Mouse (Mus musculus) naive thymus-derived CD4-positive, alpha-beta T cell, adult 5 months (primary cell): ENCODE results near the gene Kcnj4. TPM values are rescaled to one million over a fixed set of nuclear protein-coding genes. Genes with fewer than 3 reads are reported as not detected.

Experiments used
- polyA plus RNA-seq: library from polyadenylated mRNA; unstranded; fragments of 100-300 nt; shearing (Covaris generic); gene quantifications from one replicate; pipeline ENCODE4 v1.2.1, GENCODE M21; 2017

Gene Kcnj4
- not detected for polyA plus RNA-seq

DNA sequence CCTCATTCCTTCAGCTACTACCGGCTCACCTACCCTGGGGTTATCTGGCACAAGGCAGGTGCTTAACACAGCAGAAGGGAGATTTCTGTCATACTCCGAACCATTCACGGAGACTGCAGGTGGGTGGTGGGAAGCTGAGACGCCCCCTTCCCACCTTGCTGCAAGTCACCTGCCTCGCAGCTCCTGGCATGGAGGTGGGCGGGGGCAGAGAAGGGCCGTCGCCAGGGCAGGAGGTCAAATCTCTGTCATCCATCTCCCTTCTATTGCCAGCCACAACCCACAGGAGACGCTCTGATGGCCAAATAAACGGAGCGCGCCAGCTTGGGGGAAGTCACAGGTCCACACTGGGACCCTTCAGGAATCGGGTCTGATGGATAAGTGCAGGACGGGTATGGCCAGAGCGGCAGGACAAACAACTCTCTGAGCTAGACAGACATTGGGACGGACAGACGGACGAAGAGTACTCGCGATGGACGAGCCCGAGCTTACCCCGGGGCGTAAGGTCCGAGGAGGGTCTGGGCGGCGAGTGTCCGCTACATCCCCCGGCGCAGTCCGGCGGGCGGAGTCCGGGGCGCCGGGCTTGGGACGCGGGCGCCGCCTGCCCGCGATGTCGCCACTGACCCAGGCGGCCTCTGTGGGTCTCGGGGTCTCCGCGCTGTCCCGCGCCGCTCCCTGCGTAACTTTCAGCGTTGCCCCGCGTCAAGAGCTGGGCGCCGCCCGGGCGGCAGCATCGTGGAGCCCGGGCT lies at the start of gene Kcnj4:
Kcnj4 (minus strand) TSS at position 535 of the 746 bp plus-strand sequence.

DNA sequence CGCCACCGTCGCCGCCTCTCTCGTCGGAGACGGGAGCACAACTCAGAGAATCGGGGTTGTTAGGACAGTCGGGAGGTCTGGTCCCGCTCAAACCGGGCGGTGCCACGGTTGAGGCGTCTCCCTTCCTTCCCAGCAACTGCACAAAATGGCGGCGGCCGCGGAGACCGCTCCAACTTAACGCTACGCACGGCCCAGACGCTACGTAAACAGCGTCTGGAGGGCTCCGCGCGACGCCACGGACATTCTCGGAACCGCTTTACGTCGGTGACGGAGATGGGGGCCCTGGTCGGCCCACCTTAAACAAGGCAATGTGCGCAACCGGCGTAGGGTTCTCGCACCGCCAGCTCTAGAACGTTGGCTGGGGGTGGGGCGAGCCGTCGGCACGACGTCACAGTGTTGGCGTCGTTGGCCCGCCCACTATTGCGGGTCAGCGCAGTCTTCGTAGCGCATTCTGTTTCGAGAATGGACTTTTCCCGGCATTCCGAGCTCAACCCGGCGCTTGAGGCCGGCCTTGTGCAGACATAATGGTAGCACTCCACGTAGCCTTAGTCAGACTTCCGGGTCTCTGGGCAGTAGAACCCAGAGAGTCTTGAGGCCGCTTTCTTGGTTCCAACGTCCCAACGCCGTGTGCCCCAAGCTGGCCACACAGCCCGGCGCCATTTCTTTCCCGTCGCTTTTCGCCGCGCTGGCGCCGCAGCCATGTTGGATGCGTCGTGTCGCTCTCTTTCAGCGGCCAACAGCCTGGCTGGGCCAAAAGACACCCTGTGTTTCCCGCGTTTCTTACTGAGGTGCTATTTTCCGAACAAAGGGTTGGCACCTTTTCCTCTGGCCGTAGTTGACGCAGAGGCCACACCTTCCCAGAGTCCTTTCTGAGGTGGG lies 41.6 kb upstream of the Kcnj4 start, which contains the start of gene Ddx17:
Ddx17 (minus strand) TSS at position 332 of the 879 bp plus-strand sequence.

DNA sequence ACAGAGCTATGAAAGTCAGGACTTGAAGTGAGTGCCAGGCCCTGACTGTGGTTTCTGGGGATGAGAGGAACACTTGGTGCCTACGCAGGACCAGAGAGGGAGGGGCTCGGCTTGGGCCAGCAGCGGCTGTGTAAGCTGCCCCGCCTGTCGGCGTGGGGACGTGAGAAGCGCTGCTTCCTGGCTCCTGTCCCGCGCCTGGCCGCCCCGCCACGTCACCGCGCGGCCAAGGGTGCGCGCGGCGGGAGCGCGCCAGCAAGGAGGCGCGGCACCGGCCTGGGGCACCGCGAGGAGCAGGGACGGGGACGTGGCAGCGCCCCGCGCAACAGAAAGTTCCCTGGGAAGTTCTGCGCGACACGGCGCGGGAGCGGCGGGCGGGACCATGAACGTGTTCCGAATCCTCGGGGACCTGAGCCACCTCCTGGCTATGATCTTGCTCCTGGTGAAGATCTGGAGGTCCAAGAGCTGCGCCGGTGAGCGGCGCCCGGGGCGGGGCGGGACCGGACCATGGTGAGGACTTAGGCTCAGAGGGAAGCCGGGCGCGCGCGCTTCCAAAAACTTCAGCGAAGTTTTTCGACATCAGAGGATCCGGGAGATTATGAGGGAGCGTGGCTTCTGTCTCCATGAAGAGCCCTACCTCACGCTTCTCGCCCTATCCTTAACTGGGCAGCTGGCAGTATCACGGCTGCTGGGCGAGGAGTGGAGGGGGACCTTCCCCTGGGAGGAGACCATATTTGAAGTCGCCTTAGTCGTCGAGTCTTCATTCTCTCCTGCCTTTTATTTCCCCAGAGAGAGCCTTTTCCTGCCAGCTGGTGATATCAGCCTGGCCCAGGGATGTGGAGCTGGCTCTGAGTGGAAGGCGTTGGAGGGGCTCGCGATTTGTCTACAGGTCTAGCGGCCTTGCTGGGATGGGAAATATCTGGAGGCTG lies 11.4 kb upstream of the Kcnj4 start, which contains the start of gene Kdelr3:
Kdelr3 (plus strand) TSS at position 241 of the 926 bp plus-strand sequence.

DNA sequence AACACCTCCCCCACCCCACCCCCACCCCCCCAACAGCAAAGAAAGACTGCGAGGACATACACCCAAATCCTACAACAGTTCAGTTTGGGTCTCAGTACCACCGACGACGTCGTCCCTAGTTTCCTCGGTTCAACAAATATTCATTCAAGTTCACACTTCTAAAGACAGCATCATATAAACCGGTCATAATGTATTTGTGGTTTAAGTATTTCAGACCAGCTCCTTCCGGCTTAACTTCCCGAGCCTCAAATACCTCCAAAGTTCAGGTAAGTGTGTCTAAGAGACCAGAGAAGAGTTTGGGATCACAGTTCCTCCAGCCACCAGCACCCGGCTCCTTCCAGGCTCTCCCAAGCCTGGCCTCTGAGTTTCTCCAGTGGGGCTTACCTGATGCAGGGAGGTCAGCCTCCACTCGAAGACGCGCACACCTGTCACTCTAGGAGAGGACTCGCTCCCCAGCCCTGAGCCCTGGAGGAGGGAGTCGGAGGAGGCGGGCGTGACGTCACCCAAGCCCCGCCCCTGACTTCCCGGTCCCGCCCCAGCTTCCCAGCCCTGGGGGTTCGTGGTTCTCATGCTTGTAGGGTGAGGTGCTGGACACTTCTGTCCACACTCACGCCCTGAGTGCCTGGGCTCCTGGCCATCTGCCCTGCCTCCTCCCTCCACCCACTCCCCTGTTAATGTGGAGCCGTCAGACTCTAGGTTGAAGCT lies 49.8 kb downstream of the Kcnj4 start, which contains the start of gene Csnk1e:
Csnk1e (minus strand) TSS at position 461 of the 705 bp plus-strand sequence.

Other genes starting within 250 kb of the Kcnj4 start
- 1.7 TPM for gene Baiap2l2, start 219.7 kb downstream of the Kcnj4 start, polyA plus RNA-seq
- gene Pla2g6, start 176.9 kb downstream of the Kcnj4 start, polyA plus RNA-seq, result 7.2 TPM
- gene Maff, start 158.6 kb downstream of the Kcnj4 start, polyA plus RNA-seq, result 31.6 TPM
- gene Tmem184b, start 101.7 kb downstream of the Kcnj4 start, polyA plus RNA-seq, result 47.5 TPM
- 105 TPM for gene Csnk1e, start 49.7 kb downstream of the Kcnj4 start, polyA plus RNA-seq
- gene Kdelr3, start 11.2 kb upstream of the Kcnj4 start, polyA plus RNA-seq, result not detected
- gene Ddx17, start 41.5 kb upstream of the Kcnj4 start, polyA plus RNA-seq, result 22.4 TPM
- not detected for gene Dmc1, start 99.9 kb upstream of the Kcnj4 start, polyA plus RNA-seq
- not detected for gene Fam227a, start 153.7 kb upstream of the Kcnj4 start, polyA plus RNA-seq
- gene Cby1, start 154.0 kb upstream of the Kcnj4 start, polyA plus RNA-seq, result 3.0 TPM
- 180 TPM for gene Tomm22, start 165.6 kb upstream of the Kcnj4 start, polyA plus RNA-seq
- gene Josd1, start 182.7 kb upstream of the Kcnj4 start, polyA plus RNA-seq, result 54.7 TPM
- gene Gtpbp1, start 185.6 kb upstream of the Kcnj4 start, polyA plus RNA-seq, result 141 TPM
- gene Sun2, start 237.3 kb upstream of the Kcnj4 start, polyA plus RNA-seq, result 76.2 TPM